Mouse (Mus musculus): ENCODE data around the gene Cdkn2aipnl. TPM values are rescaled to one million over a fixed set of nuclear protein-coding genes. Genes with fewer than 3 reads are reported as not detected.

The Cdkn2aipnl gene
- total RNA-seq, 2 experiments from 2014 or later = 25.7 to 26.7 TPM

- DNase-seq (ENCODE audit: low spot score in 2 of 2) = no peak
Measured at GRCm38 (mm10) chr11:51945548-51945947, 21.9 kb upstream of the Cdkn2aipnl start.

- no peak for DNase-seq (ENCODE audit: low spot score in 2 of 2)
Measured at GRCm38 (mm10) chr11:51946144-51946543, 21.3 kb upstream of the Cdkn2aipnl start.

GRCm38 (mm10) chr11:51949155-51949840 is 18.2 kb upstream of the Cdkn2aipnl start:
- DNase-seq (ENCODE audit: low spot score in 2 of 2) = no peak

GRCm38 (mm10) chr11:51949919-51950318 is 17.5 kb upstream of the Cdkn2aipnl start:
- no peak for DNase-seq (ENCODE audit: low spot score in 2 of 2)

- no peak for DNase-seq (ENCODE audit: low spot score in 2 of 2)
Measured at GRCm38 (mm10) chr11:51951861-51952420, 15.5 kb upstream of the Cdkn2aipnl start.

- DNase-seq (ENCODE audit: low spot score in 2 of 2) = no peak
Measured at GRCm38 (mm10) chr11:51956112-51956511, 11.3 kb upstream of the Cdkn2aipnl start.

- no peak for DNase-seq (ENCODE audit: low spot score in 2 of 2)
Measured at GRCm38 (mm10) chr11:51957760-51958159, 9.7 kb upstream of the Cdkn2aipnl start.

- DNase-seq (ENCODE audit: low spot score in 2 of 2) = no peak
Measured at GRCm38 (mm10) chr11:51959511-51959910, 8.0 kb upstream of the Cdkn2aipnl start.

- DNase-seq (ENCODE audit: low spot score in 2 of 2) = no peak
Measured at GRCm38 (mm10) chr11:51960061-51960460, 7.4 kb upstream of the Cdkn2aipnl start.

GRCm38 (mm10) chr11:51960967-51961471 is 6.4 kb upstream of the Cdkn2aipnl start:
- DNase-seq (ENCODE audit: low spot score in 2 of 2) = no peak

GRCm38 (mm10) chr11:51961761-51962160 is 5.7 kb upstream of the Cdkn2aipnl start:
- DNase-seq (ENCODE audit: low spot score in 2 of 2) = no peak

GRCm38 (mm10) chr11:51962277-51962676 is 5.2 kb upstream of the Cdkn2aipnl start:
- no peak for DNase-seq (ENCODE audit: low spot score in 2 of 2)

- no peak for DNase-seq (ENCODE audit: low spot score in 2 of 2)
Measured at GRCm38 (mm10) chr11:51966651-51967050, 810 bp upstream of the Cdkn2aipnl start.

GRCm38 (mm10) chr11:51968896-51969295 is 1.4 kb downstream of the Cdkn2aipnl start:
- DNase-seq (ENCODE audit: low spot score in 2 of 2) = no peak

- DNase-seq (ENCODE audit: low spot score in 2 of 2) = no peak
Measured at GRCm38 (mm10) chr11:51969511-51969910, 2.0 kb downstream of the Cdkn2aipnl start.

GRCm38 (mm10) chr11:51971644-51972043 is 4.2 kb downstream of the Cdkn2aipnl start:
- no peak for DNase-seq (ENCODE audit: low spot score in 2 of 2)

- DNase-seq (ENCODE audit: low spot score in 2 of 2) = peak; percentile 49 to 68
Measured at GRCm38 (mm10) chr11:51999611-52000289, 32.3 kb downstream of the Cdkn2aipnl start.

- DNase-seq (ENCODE audit: low spot score in 2 of 2) = peak; percentile 91 to 95
Measured at GRCm38 (mm10) chr11:52000290-52000962, 33.0 kb downstream of the Cdkn2aipnl start, which contains the start of gene Ube2b. TSS of gene Ube2b (minus strand) at chr11:52000762.

- DNase-seq (ENCODE audit: low spot score in 2 of 2) = no peak
Measured at GRCm38 (mm10) chr11:52001341-52001740, 33.9 kb downstream of the Cdkn2aipnl start.

GRCm38 (mm10) chr11:52001861-52002260 is 34.4 kb downstream of the Cdkn2aipnl start:
- DNase-seq (ENCODE audit: low spot score in 2 of 2) = no peak

- DNase-seq (ENCODE audit: low spot score in 2 of 2) = no peak
Measured at GRCm38 (mm10) chr11:52002842-52003504, 35.5 kb downstream of the Cdkn2aipnl start.

All from gastrocnemius, postnatal 4 days (tissue).